ENCODE assay signal across 19 mouse cellular contexts in genomic region chr9:44858657-44859056, GRCm38 (mm10). TPM values are rescaled to one million over a fixed set of nuclear protein-coding genes. Genes with fewer than 3 reads are reported as not detected.
"Had no signal": no experiment of that assay in that cellular context is flagged by ENCODE, and none has a peak within 500 bp of the region (broad histone marks: within the 10 kb centered on the region; RNA-seq: fewer than 3 reads in every experiment).

No protein-coding gene starts in this region.

- H3K27ac ChIP-seq: lung, embryonic 15.5 days; macrophage; midbrain, embryonic 13.5 days; midbrain, embryonic 15.5 days; neural tube, embryonic 12.5 days; stomach, embryonic 15.5 days; stomach, postnatal 0 days had no signal

- H3K4me1 ChIP-seq: midbrain, embryonic 15.5 days; neural tube, embryonic 12.5 days; stomach, embryonic 15.5 days had no signal

- H3K27me3 ChIP-seq: lung, embryonic 15.5 days; megakaryocyte, embryonic 14.5 days; midbrain, embryonic 13.5 days; midbrain, embryonic 15.5 days; neural tube, embryonic 12.5 days; stomach, embryonic 15.5 days had no signal

- H3K4me3 ChIP-seq: lung, embryonic 15.5 days; megakaryocyte, embryonic 14.5 days; midbrain, embryonic 13.5 days; midbrain, embryonic 15.5 days; neural tube, embryonic 12.5 days; stomach, embryonic 15.5 days had no signal

- H3K4me2 ChIP-seq: lung, embryonic 15.5 days; midbrain, embryonic 11.5 days; midbrain, embryonic 13.5 days; midbrain, embryonic 15.5 days; neural tube, embryonic 12.5 days; stomach, embryonic 15.5 days had no signal

- DNase-seq: lung, adult 2 months; lung, postnatal 14 days; lung, postnatal 36 days; right cerebral cortex, postnatal 14 days; thymus, adult 18-20 months; thymus, postnatal 14 days; thymus, postnatal 36 days had no signal

- H3K9ac ChIP-seq: lung, embryonic 15.5 days; midbrain, embryonic 13.5 days; midbrain, embryonic 15.5 days; neural tube, embryonic 12.5 days; stomach, embryonic 15.5 days had no signal

- H3K9me3 ChIP-seq: lung, embryonic 15.5 days; midbrain, embryonic 13.5 days; midbrain, embryonic 15.5 days; neural tube, embryonic 12.5 days; stomach, embryonic 15.5 days had no signal

- ATAC-seq: lung, postnatal 0 days; midbrain, embryonic 13.5 days; midbrain, embryonic 15.5 days had no signal

RNA-seq across cellular contexts. Expression of gene Ttc36, which starts 55.8 kb away (rescaled TPM):
- total RNA-seq: monocyte, adult 5-6 weeks had no signal
- polyA plus RNA-seq: macrophage; midbrain, embryonic 11.5 days; midbrain, embryonic 13.5 days; midbrain, embryonic 15.5 days; neural tube, embryonic 12.5 days had no signal

RNA-seq across cellular contexts. Expression of gene Tmem25, which starts 59.5 kb away (rescaled TPM):
- total RNA-seq: neutrophil, adult 5-6 weeks had no signal
